Mouse (Mus musculus): ENCODE measurements around the gene Nanos3. TPM values are rescaled to one million over a fixed set of nuclear protein-coding genes. Genes with fewer than 3 reads are reported as not detected.

Gene Nanos3
- polyA plus RNA-seq, 1 experiment from 2014 or later, result 3.7 TPM

DNA sequence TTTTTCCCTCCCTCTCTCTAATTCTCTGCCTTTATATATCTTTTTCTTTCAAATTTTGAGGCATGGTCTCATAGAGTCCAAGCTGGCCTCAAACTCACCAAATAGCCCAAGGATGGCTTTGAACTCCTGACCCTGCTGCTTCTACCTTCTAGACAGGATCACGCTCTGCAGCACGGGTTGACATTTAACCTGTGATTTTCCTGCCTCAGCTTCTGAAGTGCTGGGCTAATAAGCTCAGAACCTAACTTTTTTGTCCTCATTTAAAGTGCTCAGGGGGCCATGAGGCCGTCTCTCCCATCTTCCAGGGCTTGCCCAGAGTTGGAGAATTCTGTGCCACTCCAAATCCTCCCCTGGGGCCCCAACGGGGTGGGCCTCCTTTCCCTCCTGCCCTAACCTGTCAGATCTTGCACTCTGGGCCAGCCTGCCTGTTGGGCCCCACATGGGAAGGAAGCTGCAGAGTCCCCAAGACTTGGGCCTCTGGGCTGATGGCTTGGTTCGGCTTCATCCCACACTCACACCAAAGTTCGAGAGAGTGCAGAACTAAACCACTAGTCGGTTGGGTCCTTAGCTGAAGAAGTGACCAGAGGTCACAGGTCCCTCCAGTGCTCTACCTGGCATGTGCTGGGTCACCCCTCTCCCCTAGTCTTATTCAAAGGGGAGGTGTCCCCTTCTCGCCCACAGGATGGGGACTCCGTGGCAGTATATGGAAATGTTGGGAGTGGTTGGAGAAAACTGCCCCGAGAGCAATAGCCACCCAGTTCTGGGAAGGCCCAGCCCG, 14.5 kb upstream of the Nanos3 start:
- Histone ChIP-seq H3K9me3 (no peaks in the 10 kb centered on the region), H3K4me1 (peaks cover 74% of the 10 kb centered on the region), H3K4me3 (peak overlapping the region; percentile 69), H3K36me3 (replicated peaks) (no peaks in the 10 kb centered on the region), H3K27ac (peak overlapping the region; percentile 94), H3K27me3 (ENCODE audit: poor library complexity, severe bottlenecking) (peaks cover 28% of the 10 kb centered on the region)
- DNase-seq (ENCODE audit: extremely low spot score, low spot score), result no peak
- WGBS, result 57% methylated on average over 11 of the region's 11 CpGs

DNA sequence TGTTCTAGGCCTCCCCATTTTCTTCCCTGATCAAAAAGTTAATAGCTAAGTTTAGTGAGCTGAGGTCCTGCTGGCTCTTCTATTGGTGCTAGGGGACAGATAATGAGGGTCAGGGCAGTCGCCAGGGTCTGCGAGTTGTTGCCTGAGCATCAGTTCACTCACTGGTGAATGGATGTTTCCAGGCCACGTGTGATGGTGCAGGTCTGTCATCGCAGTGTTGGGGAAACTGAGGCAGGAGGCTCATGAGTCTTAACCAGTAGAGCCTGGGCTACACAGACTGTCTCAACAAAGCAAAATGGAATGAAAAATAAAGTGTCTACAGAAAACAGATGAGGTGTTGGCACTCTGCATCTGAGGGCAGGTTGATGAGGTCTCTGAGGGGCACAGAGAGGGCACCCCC, 13.9 kb upstream of the Nanos3 start:
- Histone ChIP-seq H3K27ac (peak overlapping the region; percentile 94), H3K4me3 (peak overlapping the region; percentile 61), H3K27me3 (ENCODE audit: poor library complexity, severe bottlenecking) (peaks cover 28% of the 10 kb centered on the region), H3K9me3 (no peaks in the 10 kb centered on the region), H3K4me1 (peaks cover 73% of the 10 kb centered on the region), H3K36me3 (replicated peaks) (no peaks in the 10 kb centered on the region)
- 25% methylated on average over 4 of the region's 4 CpGs for WGBS
- no peak for DNase-seq (ENCODE audit: extremely low spot score, low spot score)

- H3K36me3 ChIP-seq (replicated peaks), result no peaks in the 10 kb centered on the region
- DNase-seq (ENCODE audit: extremely low spot score, low spot score), result peak; percentile 95
- peaks cover 30% of the 10 kb centered on the region for H3K27me3 ChIP-seq (ENCODE audit: poor library complexity, severe bottlenecking)
- H3K4me3 ChIP-seq, result peak overlapping the region; percentile 61
- H3K4me1 ChIP-seq, result peaks cover 70% of the 10 kb centered on the region
- H3K9me3 ChIP-seq, result no peaks in the 10 kb centered on the region
- WGBS, result 3% methylated on average over 30 of the region's 30 CpGs
- peak overlapping the region; percentile 94 for H3K27ac ChIP-seq
Measured at GRCm38 (mm10) chr8:84197922-84198774, 13.1 kb upstream of the Nanos3 start.

DNA sequence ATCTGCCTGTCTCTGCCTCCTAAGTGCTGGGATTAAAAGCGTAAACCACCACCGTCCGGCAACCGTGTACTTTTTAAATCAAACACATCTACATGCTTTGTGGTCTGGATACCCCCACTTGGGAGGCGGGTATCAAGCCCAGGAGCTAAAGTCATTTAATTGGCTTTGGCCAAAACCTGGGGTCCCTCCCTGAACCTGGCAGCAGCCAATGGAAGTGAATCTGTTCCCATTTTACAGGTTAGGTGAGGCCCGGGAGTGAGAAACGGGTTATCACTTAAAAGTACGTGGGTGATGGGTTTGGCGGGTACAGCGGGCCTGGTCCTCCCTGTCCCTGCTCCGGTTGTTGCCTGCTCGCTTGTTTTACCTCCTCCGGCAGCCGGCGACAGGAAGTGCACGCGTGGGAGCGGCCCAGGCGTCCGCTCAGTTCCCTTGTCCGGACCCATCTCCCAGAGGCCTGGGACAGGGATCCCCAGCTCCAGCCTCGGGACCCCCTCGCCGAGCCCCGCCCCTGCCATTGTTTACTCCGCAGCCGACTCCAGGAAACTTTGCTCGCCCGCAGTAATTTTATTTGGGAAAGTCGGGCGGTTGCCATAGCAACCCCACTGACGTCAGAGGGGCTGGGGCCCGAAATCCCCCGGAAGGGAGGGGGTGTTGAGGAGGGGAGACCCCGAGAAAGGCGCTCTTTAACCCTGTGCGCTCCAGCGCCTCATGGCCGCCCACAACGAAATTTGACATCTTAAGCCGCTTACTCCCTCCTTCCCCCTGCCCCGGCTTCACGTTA, 12.3 kb upstream of the Nanos3 start:
- H3K9me3 ChIP-seq, result no peaks in the 10 kb centered on the region
- peaks cover 70% of the 10 kb centered on the region for H3K4me1 ChIP-seq
- peak overlapping the region; percentile 94 for H3K27ac ChIP-seq
- H3K36me3 ChIP-seq (replicated peaks), result no peaks in the 10 kb centered on the region
- WGBS, result 3% methylated on average over 43 of the region's 43 CpGs
- peaks cover 30% of the 10 kb centered on the region for H3K27me3 ChIP-seq (ENCODE audit: poor library complexity, severe bottlenecking)
- H3K4me3 ChIP-seq, result peak overlapping the region; percentile 61
- DNase-seq (ENCODE audit: extremely low spot score, low spot score), result peak; percentile 96

- Histone ChIP-seq H3K36me3 (replicated peaks) (no peaks in the 10 kb centered on the region), H3K4me1 (peaks cover 53% of the 10 kb centered on the region), H3K4me3 (no peak overlapping the region), H3K9me3 (no peaks in the 10 kb centered on the region), H3K27ac (no peak overlapping the region; the same call in 1 of the 2 replicates), H3K27me3 (ENCODE audit: poor library complexity, severe bottlenecking) (peaks cover 19% of the 10 kb centered on the region)
- DNase-seq (ENCODE audit: extremely low spot score, low spot score), result no peak
- 74% methylated on average over 3 of the region's 3 CpGs for WGBS
Measured at GRCm38 (mm10) chr8:84194224-84194743, 9.3 kb upstream of the Nanos3 start.

DNA sequence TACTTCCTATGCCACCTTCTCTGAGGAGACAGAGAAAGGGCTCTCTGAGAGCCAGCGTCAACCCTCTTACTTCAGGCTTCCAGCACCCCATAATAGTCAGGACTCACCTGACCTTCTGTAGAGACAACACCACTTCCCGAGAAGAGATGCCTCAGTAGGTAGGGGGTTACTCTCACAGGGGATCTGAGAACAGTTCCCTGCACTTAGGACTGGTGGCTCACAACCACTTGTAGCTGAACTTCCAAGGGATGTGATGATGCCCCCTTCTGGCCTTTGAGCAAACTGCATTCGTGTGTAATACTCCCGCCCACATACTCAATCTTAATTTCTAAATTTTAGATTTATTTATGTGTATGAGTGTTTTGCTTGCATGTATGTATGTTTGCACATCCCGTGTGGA, 8.5 kb upstream of the Nanos3 start:
- H3K36me3 ChIP-seq (replicated peaks), result no peaks in the 10 kb centered on the region
- H3K4me3 ChIP-seq, result no peak overlapping the region
- no peak overlapping the region; the same call in 1 of the 2 replicates for H3K27ac ChIP-seq
- peaks cover 24% of the 10 kb centered on the region for H3K27me3 ChIP-seq (ENCODE audit: poor library complexity, severe bottlenecking)
- 82% methylated on average over 5 of the region's 5 CpGs for WGBS
- DNase-seq (ENCODE audit: extremely low spot score, low spot score), result no peak
- H3K9me3 ChIP-seq, result no peaks in the 10 kb centered on the region
- H3K4me1 ChIP-seq, result peaks cover 46% of the 10 kb centered on the region

- peaks cover 42% of the 10 kb centered on the region for H3K4me1 ChIP-seq
- no peak for DNase-seq (ENCODE audit: extremely low spot score, low spot score)
- WGBS, result 60% methylated on average over 4 of the region's 4 CpGs
- peaks cover 28% of the 10 kb centered on the region for H3K27me3 ChIP-seq (ENCODE audit: poor library complexity, severe bottlenecking)
- H3K9me3 ChIP-seq, result no peaks in the 10 kb centered on the region
- no peak overlapping the region for H3K4me3 ChIP-seq
- H3K36me3 ChIP-seq (replicated peaks), result no peaks in the 10 kb centered on the region
- peak overlapping the region; percentile 80 for H3K27ac ChIP-seq
Measured at GRCm38 (mm10) chr8:84193161-84193560, 8.1 kb upstream of the Nanos3 start.

DNA sequence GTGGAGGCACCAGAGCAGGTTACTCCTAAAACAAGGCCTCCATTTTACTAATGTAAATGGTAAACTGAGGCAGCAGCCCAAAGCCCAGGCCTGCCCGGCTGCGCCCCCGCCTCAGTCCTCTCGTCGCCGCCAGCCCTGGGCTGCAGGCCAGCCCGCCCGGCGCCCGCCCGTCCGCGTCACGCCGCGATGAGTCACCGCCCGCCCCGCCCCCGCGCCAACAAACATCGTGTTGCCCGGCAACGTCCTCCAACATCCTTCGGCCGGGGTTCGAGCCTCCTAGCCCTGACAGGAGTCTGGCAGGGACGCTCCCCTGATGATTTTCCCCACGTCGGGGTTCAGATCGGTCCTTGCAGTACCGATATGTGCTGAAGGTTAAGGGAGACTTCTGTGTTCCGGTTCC, 7.5 kb upstream of the Nanos3 start:
- H3K9me3 ChIP-seq, result no peaks in the 10 kb centered on the region
- 8% methylated on average over 33 of the region's 33 CpGs for WGBS
- peak overlapping the region; percentile 42 for H3K4me3 ChIP-seq
- H3K36me3 ChIP-seq (replicated peaks), result no peaks in the 10 kb centered on the region
- H3K4me1 ChIP-seq, result peaks cover 36% of the 10 kb centered on the region
- H3K27me3 ChIP-seq (ENCODE audit: poor library complexity, severe bottlenecking), result peaks cover 34% of the 10 kb centered on the region
- peak overlapping the region; percentile 80 for H3K27ac ChIP-seq
- peak; percentile 82 for DNase-seq (ENCODE audit: extremely low spot score, low spot score)

DNA sequence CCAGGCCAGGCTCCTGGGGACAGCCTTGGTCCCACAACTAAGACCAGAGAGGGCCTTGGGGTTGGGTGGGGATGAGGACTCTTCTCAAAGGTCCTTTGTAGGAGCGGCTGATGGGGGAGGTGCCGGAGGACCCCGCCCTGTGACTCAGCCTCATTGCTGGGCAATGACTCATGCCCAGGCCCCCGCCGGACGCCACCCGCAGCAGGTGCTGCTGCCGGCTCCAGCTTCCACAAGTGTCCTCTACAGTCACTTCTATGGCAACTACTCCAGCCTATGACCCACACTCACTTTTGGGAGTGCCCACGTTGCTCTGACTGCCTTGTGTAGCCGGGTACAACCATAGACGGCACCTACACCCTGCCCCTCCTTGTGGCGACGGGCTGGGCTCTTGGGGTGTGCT, 7.0 kb upstream of the Nanos3 start:
- H3K27ac ChIP-seq, result peak overlapping the region; percentile 80
- H3K27me3 ChIP-seq (ENCODE audit: poor library complexity, severe bottlenecking), result peaks cover 39% of the 10 kb centered on the region
- peaks cover 34% of the 10 kb centered on the region for H3K4me1 ChIP-seq
- peak; percentile 55 for DNase-seq (ENCODE audit: extremely low spot score, low spot score)
- H3K4me3 ChIP-seq, result peak overlapping the region; percentile 42
- no peaks in the 10 kb centered on the region for H3K9me3 ChIP-seq
- 48% methylated on average over 13 of the region's 13 CpGs for WGBS
- no peaks in the 10 kb centered on the region for H3K36me3 ChIP-seq (replicated peaks)

- peaks cover 42% of the 10 kb centered on the region for H3K4me1 ChIP-seq
- 94% methylated on average over 7 of the region's 7 CpGs for WGBS
- no peaks in the 10 kb centered on the region for H3K36me3 ChIP-seq (replicated peaks)
- H3K27ac ChIP-seq, result peak overlapping the region; percentile 25; the same call in 1 of the 2 replicates
- DNase-seq (ENCODE audit: extremely low spot score, low spot score), result no peak
- H3K9me3 ChIP-seq, result no peaks in the 10 kb centered on the region
- H3K4me3 ChIP-seq, result no peak overlapping the region
- peaks cover 46% of the 10 kb centered on the region for H3K27me3 ChIP-seq (ENCODE audit: poor library complexity, severe bottlenecking)
Measured at GRCm38 (mm10) chr8:84190191-84190867, 5.3 kb upstream of the Nanos3 start.

GRCm38 (mm10) chr8:84189603-84190002, 4.6 kb upstream of the Nanos3 start:
- WGBS, result 66% methylated on average over 4 of the region's 4 CpGs
- peak overlapping the region; percentile 44; the same call in 1 of the 2 replicates for H3K27ac ChIP-seq
- no peaks in the 10 kb centered on the region for H3K36me3 ChIP-seq (replicated peaks)
- H3K4me3 ChIP-seq, result no peak overlapping the region
- H3K4me1 ChIP-seq, result peaks cover 44% of the 10 kb centered on the region
- no peak for DNase-seq (ENCODE audit: extremely low spot score, low spot score)
- H3K27me3 ChIP-seq (ENCODE audit: poor library complexity, severe bottlenecking), result peaks cover 53% of the 10 kb centered on the region
- no peaks in the 10 kb centered on the region for H3K9me3 ChIP-seq

DNA sequence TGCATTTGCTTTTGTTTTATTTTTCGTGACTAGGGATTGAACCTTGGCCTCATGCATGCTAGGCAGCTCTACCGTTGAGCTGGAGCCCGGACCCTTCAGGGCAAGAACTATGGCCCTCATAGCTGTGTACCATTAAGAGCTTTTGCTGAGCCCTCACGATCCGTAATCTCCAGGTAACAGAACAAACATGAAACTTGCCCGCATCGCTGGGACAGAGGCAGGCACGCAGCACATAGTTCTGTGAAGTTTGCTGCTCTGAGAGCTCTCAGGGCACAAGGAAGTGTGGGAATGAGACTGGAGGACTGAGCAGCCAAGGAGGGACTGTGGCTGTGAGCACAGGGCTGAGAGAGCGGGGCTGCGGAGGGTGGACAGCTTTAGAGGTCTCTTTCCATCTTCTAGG, 3.7 kb upstream of the Nanos3 start:
- DNase-seq (ENCODE audit: extremely low spot score, low spot score), result no peak
- Histone ChIP-seq H3K4me1 (peaks cover 49% of the 10 kb centered on the region), H3K9me3 (no peaks in the 10 kb centered on the region), H3K27ac (no peak overlapping the region), H3K36me3 (replicated peaks) (no peaks in the 10 kb centered on the region), H3K4me3 (no peak overlapping the region), H3K27me3 (ENCODE audit: poor library complexity, severe bottlenecking) (peaks cover 58% of the 10 kb centered on the region)
- WGBS, result 89% methylated on average over 10 of the region's 10 CpGs
